Mouse (Mus musculus): ENCODE data around the gene Adad2. TPM values are rescaled to one million over a fixed set of nuclear protein-coding genes. Genes with fewer than 3 reads are reported as not detected.

Gene Adad2
- polyA plus RNA-seq, 1 experiment, result not detected

GRCm38 (mm10) chr8:119574437-119575365, 37.8 kb upstream of the Adad2 start, which contains the start of the genes Hsdl1 and Dnaaf1:
Hsdl1 (minus strand) TSS chr8:119575183.
Dnaaf1 (plus strand) TSS chr8:119575235.
- H3K4me3 ChIP-seq, result peak within 1 kb of the TSS; percentile 30
- H3ac ChIP-seq (ENCODE audit: control insufficient read depth, insufficient read length), result peak within 1 kb of the TSS; percentile 76
- peak in 1 of 3 experiments; percentile 4 for TF ChIP-seq MYOG (IDR thresholded peaks at IDR 0.05; ENCODE audit: control insufficient read depth in 1 of 3, insufficient read depth in 1 of 3, insufficient read length in 2 of 3, low read depth in 2 of 3)
- TF ChIP-seq POLR2A (IDR thresholded peaks at IDR 0.05; ENCODE audit: insufficient read length, low read depth), result peak; percentile 93
- TF ChIP-seq TCF12 (IDR thresholded peaks at IDR 0.05; ENCODE audit: insufficient read depth, poor library complexity, severe bottlenecking), result no peak
- peak; percentile 85 for TF ChIP-seq POLR2AphosphoS2 (IDR thresholded peaks at IDR 0.05; ENCODE audit: insufficient read length, low read depth)
- TF ChIP-seq MAX (IDR thresholded peaks at IDR 0.05; ENCODE audit: low read depth), result no peak
- peak in 1 of 3 experiments; percentile 27 for TF ChIP-seq MYOD1 (IDR thresholded peaks at IDR 0.05; ENCODE audit: control insufficient read depth in 1 of 3, insufficient read length in 2 of 3, low read depth in 2 of 3)
- TF ChIP-seq USF1 (IDR thresholded peaks at IDR 0.05; ENCODE audit: low read depth), result peak; percentile 72
- H3K79me2 ChIP-seq (ENCODE audit: control insufficient read depth, insufficient read depth), result no peaks in the 10 kb centered on the region
- H3K4me2 ChIP-seq (ENCODE audit: low read depth), result peak within 1 kb of the TSS; percentile 96
- peaks cover 35% of the 10 kb centered on the region for H3K27me3 ChIP-seq (ENCODE audit: control insufficient read depth, insufficient read depth, insufficient read length)
- H3K36me3 ChIP-seq (ENCODE audit: control insufficient read depth, insufficient read depth), result no peaks in the 10 kb centered on the region

GRCm38 (mm10) chr8:119575366-119575726, 37.2 kb upstream of the Adad2 start:
- Histone ChIP-seq H3ac (ENCODE audit: control insufficient read depth, insufficient read length) (peak overlapping the region; percentile 76), H3K4me2 (ENCODE audit: low read depth) (peak overlapping the region; percentile 96), H3K79me2 (ENCODE audit: control insufficient read depth, insufficient read depth) (no peaks in the 10 kb centered on the region), H3K4me3 (peak overlapping the region; percentile 30), H3K27me3 (ENCODE audit: control insufficient read depth, insufficient read depth, insufficient read length) (peaks cover 42% of the 10 kb centered on the region), H3K36me3 (ENCODE audit: control insufficient read depth, insufficient read depth) (no peaks in the 10 kb centered on the region)
- no peak for TF ChIP-seq TCF12 (IDR thresholded peaks at IDR 0.05; ENCODE audit: insufficient read depth, poor library complexity, severe bottlenecking)
- peak in 1 of 3 experiments; percentile 4 for TF ChIP-seq MYOG (IDR thresholded peaks at IDR 0.05; ENCODE audit: control insufficient read depth in 1 of 3, insufficient read depth in 1 of 3, insufficient read length in 2 of 3, low read depth in 2 of 3)

GRCm38 (mm10) chr8:119579096-119579495, 33.5 kb upstream of the Adad2 start:
- no peak overlapping the region for H3ac ChIP-seq (ENCODE audit: control insufficient read depth, insufficient read length)
- no peak for TF ChIP-seq POLR2A (IDR thresholded peaks at IDR 0.05; ENCODE audit: insufficient read length, low read depth)
- no peak for TF ChIP-seq TCF3 (IDR thresholded peaks at IDR 0.05; ENCODE audit: insufficient read length, low read depth)
- no peak for TF ChIP-seq MYOD1 (IDR thresholded peaks at IDR 0.05; ENCODE audit: control insufficient read depth in 1 of 3, insufficient read length in 2 of 3, low read depth in 2 of 3)
- no peak for TF ChIP-seq POLR2AphosphoS2 (IDR thresholded peaks at IDR 0.05; ENCODE audit: insufficient read length, low read depth)
- TF ChIP-seq MAX (IDR thresholded peaks at IDR 0.05; ENCODE audit: low read depth), result no peak
- TF ChIP-seq CEBPB (IDR thresholded peaks at IDR 0.05; ENCODE audit: insufficient read depth, poor library complexity, severe bottlenecking), result no peak
- no peak for TF ChIP-seq USF1 (IDR thresholded peaks at IDR 0.05; ENCODE audit: low read depth)
- no peak overlapping the region for H3K4me3 ChIP-seq
- no peaks in the 10 kb centered on the region for H3K79me2 ChIP-seq (ENCODE audit: control insufficient read depth, insufficient read depth)
- no peaks in the 10 kb centered on the region for H3K36me3 ChIP-seq (ENCODE audit: control insufficient read depth, insufficient read depth)
- H3K27me3 ChIP-seq (ENCODE audit: control insufficient read depth, insufficient read depth, insufficient read length), result peaks cover 68% of the 10 kb centered on the region
- no peak overlapping the region for H3K4me2 ChIP-seq (ENCODE audit: low read depth)

GRCm38 (mm10) chr8:119580441-119581161, 31.9 kb upstream of the Adad2 start:
- Histone ChIP-seq H3K4me2 (ENCODE audit: low read depth) (no peak overlapping the region), H3K27me3 (ENCODE audit: control insufficient read depth, insufficient read depth, insufficient read length) (peaks cover 68% of the 10 kb centered on the region), H3K36me3 (ENCODE audit: control insufficient read depth, insufficient read depth) (no peaks in the 10 kb centered on the region), H3K4me3 (no peak overlapping the region), H3K79me2 (ENCODE audit: control insufficient read depth, insufficient read depth) (no peaks in the 10 kb centered on the region), H3ac (ENCODE audit: control insufficient read depth, insufficient read length) (no peak overlapping the region)
- TF ChIP-seq CEBPB (IDR thresholded peaks at IDR 0.05; ENCODE audit: insufficient read depth, poor library complexity, severe bottlenecking) (no peak), TCF12 (IDR thresholded peaks at IDR 0.05; ENCODE audit: insufficient read depth, poor library complexity, severe bottlenecking) (no peak), REST (IDR thresholded peaks at IDR 0.05; ENCODE audit: insufficient read depth, insufficient read length) (no peak), POLR2AphosphoS2 (IDR thresholded peaks at IDR 0.05; ENCODE audit: insufficient read length, low read depth) (no peak), MAX (IDR thresholded peaks at IDR 0.05; ENCODE audit: low read depth) (no peak), MYOG (IDR thresholded peaks at IDR 0.05; ENCODE audit: control insufficient read depth in 1 of 3, insufficient read depth in 1 of 3, insufficient read length in 2 of 3, low read depth in 2 of 3) (no peak), E2F4 (IDR thresholded peaks at IDR 0.05; ENCODE audit: insufficient read depth) (no peak), SRF (IDR thresholded peaks at IDR 0.05; ENCODE audit: control insufficient read depth, insufficient read length, low read depth) (no peak), TCF3 (IDR thresholded peaks at IDR 0.05; ENCODE audit: insufficient read length, low read depth) (no peak), MYOD1 (IDR thresholded peaks at IDR 0.05; ENCODE audit: control insufficient read depth in 1 of 3, insufficient read length in 2 of 3, low read depth in 2 of 3) (no peak)

- TF ChIP-seq POLR2A (IDR thresholded peaks at IDR 0.05; ENCODE audit: insufficient read length, low read depth), result no peak
- no peak for TF ChIP-seq MYOG (IDR thresholded peaks at IDR 0.05; ENCODE audit: control insufficient read depth in 1 of 3, insufficient read depth in 1 of 3, insufficient read length in 2 of 3, low read depth in 2 of 3)
- no peak for TF ChIP-seq POLR2AphosphoS2 (IDR thresholded peaks at IDR 0.05; ENCODE audit: insufficient read length, low read depth)
- no peak for TF ChIP-seq REST (IDR thresholded peaks at IDR 0.05; ENCODE audit: insufficient read depth, insufficient read length)
- TF ChIP-seq SRF (IDR thresholded peaks at IDR 0.05; ENCODE audit: control insufficient read depth, insufficient read length, low read depth), result no peak
- TF ChIP-seq TCF12 (IDR thresholded peaks at IDR 0.05; ENCODE audit: insufficient read depth, poor library complexity, severe bottlenecking), result no peak
- TF ChIP-seq E2F4 (IDR thresholded peaks at IDR 0.05; ENCODE audit: insufficient read depth), result no peak
- TF ChIP-seq USF1 (IDR thresholded peaks at IDR 0.05; ENCODE audit: low read depth), result no peak
- no peak for TF ChIP-seq TCF3 (IDR thresholded peaks at IDR 0.05; ENCODE audit: insufficient read length, low read depth)
- TF ChIP-seq CEBPB (IDR thresholded peaks at IDR 0.05; ENCODE audit: insufficient read depth, poor library complexity, severe bottlenecking), result no peak
- TF ChIP-seq MAX (IDR thresholded peaks at IDR 0.05; ENCODE audit: low read depth), result no peak
- TF ChIP-seq MYOD1 (IDR thresholded peaks at IDR 0.05; ENCODE audit: control insufficient read depth in 1 of 3, insufficient read length in 2 of 3, low read depth in 2 of 3), result no peak
- H3K4me2 ChIP-seq (ENCODE audit: low read depth), result no peak overlapping the region
- H3K4me3 ChIP-seq, result no peak overlapping the region
- no peak overlapping the region for H3ac ChIP-seq (ENCODE audit: control insufficient read depth, insufficient read length)
- no peaks in the 10 kb centered on the region for H3K79me2 ChIP-seq (ENCODE audit: control insufficient read depth, insufficient read depth)
- no peaks in the 10 kb centered on the region for H3K36me3 ChIP-seq (ENCODE audit: control insufficient read depth, insufficient read depth)
- peaks cover 26% of the 10 kb centered on the region for H3K27me3 ChIP-seq (ENCODE audit: control insufficient read depth, insufficient read depth, insufficient read length)
These were observed 26.6 kb upstream of the Adad2 start for GRCm38 (mm10) chr8:119585901-119586300.
